Mouse (Mus musculus): ENCODE data around the gene Bad.

GRCm38 (mm10) chr19:6893731-6894451 is 47.8 kb upstream of the Bad start:
- TF ChIP-seq GATA1 (IDR thresholded peaks at IDR 0.05; ENCODE audit: borderline replicate concordance, low read length), result no peak
- no peak for TF ChIP-seq FLI1 (IDR thresholded peaks at IDR 0.05; ENCODE audit: low read length)
